Mouse (Mus musculus) MEL (cell line): ENCODE results near the gene Plcb3. TPM values are rescaled to one million over a fixed set of nuclear protein-coding genes. Genes with fewer than 3 reads are reported as not detected.

Experiments used
- DNase-seq: peaks from one replicate; pipeline ENCODE4 v3.0.0; 2011; ENCODE audit warnings: low read depth, low spot score
- H3K27ac ChIP-seq: 2 replicates; pipeline ENCODE4 v1.5.1; 2012; ENCODE audit warnings: low read depth, mild to moderate bottlenecking, control low read depth, low read length, moderate library complexity; ENCODE audit not compliant: control insufficient read depth
- H3K27me3 ChIP-seq, 2 experiments: fragments of 150-350 bp in 1 of 2; sonication (generic) in 1 of 2; 2 replicates each; pipeline ENCODE4 v1.6.1; 2012; ENCODE audit warnings: low read length in 2 of 2, mild to moderate bottlenecking in 2 of 2, improper control_type of control experiment in 1 of 2, moderate library complexity in 1 of 2; ENCODE audit not compliant: insufficient read depth in 2 of 2, control insufficient read depth in 1 of 2
- H3K36me3 ChIP-seq, 2 experiments: 2 replicates each; pipeline ENCODE4 v1.6.1; 2012 to 2014; ENCODE audit warnings: low read length in 2 of 2, improper control_type of control experiment in 1 of 2, inconsistent platforms in 1 of 2, mild to moderate bottlenecking in 1 of 2; ENCODE audit not compliant: insufficient read depth in 2 of 2, control insufficient read depth in 1 of 2
- H3K4me1 ChIP-seq, 2 experiments: fragments of 150-350 bp in 1 of 2; sonication (generic) in 1 of 2; 2 replicates each; pipeline ENCODE4 v1.6.1; 2012; ENCODE audit warnings: low read length in 2 of 2, improper control_type of control experiment in 1 of 2, mild to moderate bottlenecking in 1 of 2; ENCODE audit not compliant: insufficient read depth in 2 of 2, control insufficient read depth in 1 of 2
- H3K4me3 ChIP-seq, 2 experiments: fragments of 150-350 bp in 1 of 2; sonication (generic) in 1 of 2; 2 replicates each; pipeline ENCODE4 v1.5.1; 2012; ENCODE audit warnings: low read depth in 2 of 2, low read length in 2 of 2, mild to moderate bottlenecking in 2 of 2, moderate library complexity in 2 of 2, control low read depth in 1 of 2, improper control_type of control experiment in 1 of 2; ENCODE audit not compliant: control insufficient read depth in 1 of 2, insufficient read depth in 1 of 2
- H3K79me2 ChIP-seq: 2 replicates; pipeline ENCODE4 v1.6.1; 2012; ENCODE audit warnings: mild to moderate bottlenecking, low read length, moderate library complexity; ENCODE audit not compliant: control insufficient read depth, poor library complexity, insufficient read depth
- H3K9ac ChIP-seq: 2 replicates; pipeline ENCODE4 v1.6.1; 2012; ENCODE audit warnings: low read depth, mild to moderate bottlenecking, control low read depth, low read length, moderate library complexity; ENCODE audit not compliant: control insufficient read depth, poor library complexity, severe bottlenecking
- H3K9me3 ChIP-seq: fragments of 150-350 bp; sonication (generic); replicated peaks from 2 replicates; pipeline ENCODE4 v1.6.1; 2012; ENCODE audit warnings: mild to moderate bottlenecking, low read length, improper control_type of control experiment, moderate library complexity; ENCODE audit not compliant: insufficient read depth
- BHLHE40 ChIP-seq: IDR thresholded peaks from 2 replicates; pipeline ENCODE4 v1.6.1; 2012; ENCODE audit warnings: low read depth, mild to moderate bottlenecking, inconsistent platforms, low read length, improper control_type of control experiment, borderline replicate concordance
- CHD1 ChIP-seq: IDR thresholded peaks from 2 replicates; pipeline ENCODE4 v1.6.1; 2012; ENCODE audit warnings: low read depth, mild to moderate bottlenecking, inconsistent platforms, low read length, improper control_type of control experiment
- CHD2 ChIP-seq: IDR thresholded peaks from 2 replicates; pipeline ENCODE4 v1.6.1; 2011; ENCODE audit warnings: low read length, improper control_type of control experiment
- ELF1 ChIP-seq: IDR thresholded peaks from 2 replicates; pipeline ENCODE4 v1.6.1; 2014; ENCODE audit warnings: low read depth, mild to moderate bottlenecking, inconsistent platforms, low read length, improper control_type of control experiment, moderate library complexity
- EP300 ChIP-seq, 2 experiments: IDR thresholded peaks; 2 replicates each; pipeline ENCODE4 v1.6.1; 2011; ENCODE audit warnings: improper control_type of control experiment in 2 of 2, low read length in 2 of 2, low read depth in 1 of 2, mild to moderate bottlenecking in 1 of 2
- ETS1 ChIP-seq: IDR thresholded peaks from 2 replicates; pipeline ENCODE4 v1.6.1; 2012; ENCODE audit warnings: low read depth, mild to moderate bottlenecking, inconsistent platforms, low read length, improper control_type of control experiment, moderate library complexity
- GABPA ChIP-seq: IDR thresholded peaks from 2 replicates; pipeline ENCODE4 v1.6.1; 2012; ENCODE audit warnings: low read depth, mild to moderate bottlenecking, inconsistent platforms, low read length, improper control_type of control experiment, moderate library complexity
- HCFC1 ChIP-seq: IDR thresholded peaks from 2 replicates; pipeline ENCODE4 v1.6.1; 2012; ENCODE audit warnings: low read depth, mild to moderate bottlenecking, inconsistent platforms, low read length, improper control_type of control experiment, moderate library complexity
- JUND ChIP-seq: IDR thresholded peaks from 2 replicates; pipeline ENCODE4 v1.6.1; 2011; ENCODE audit warnings: low read depth, mild to moderate bottlenecking, improper control_type of control experiment, low read length
- MAZ ChIP-seq: IDR thresholded peaks from 2 replicates; pipeline ENCODE4 v1.6.1; 2012; ENCODE audit warnings: low read depth, mild to moderate bottlenecking, inconsistent platforms, low read length, improper control_type of control experiment
- MXI1 ChIP-seq: IDR thresholded peaks from 2 replicates; pipeline ENCODE4 v1.6.1; 2011; ENCODE audit warnings: mild to moderate bottlenecking, low read depth, low read length, improper control_type of control experiment
- NELFE ChIP-seq: IDR thresholded peaks from 2 replicates; pipeline ENCODE4 v1.6.1; 2011; ENCODE audit warnings: low read depth, low read length, improper control_type of control experiment
- POLR2A ChIP-seq, 2 experiments: IDR thresholded peaks; 2 replicates each; pipeline ENCODE4 v1.6.1; 2011 to 2012; ENCODE audit warnings: low read length in 2 of 2, mild to moderate bottlenecking in 2 of 2, control low read depth in 1 of 2, improper control_type of control experiment in 1 of 2, low read depth in 1 of 2, moderate library complexity in 1 of 2; ENCODE audit not compliant: control insufficient read depth in 1 of 2, insufficient read depth in 1 of 2, poor library complexity in 1 of 2
- POLR2AphosphoS2 ChIP-seq: IDR thresholded peaks from 2 replicates; pipeline ENCODE4 v1.6.1; 2011; ENCODE audit warnings: low read length, improper control_type of control experiment
- RCOR1 ChIP-seq: IDR thresholded peaks from 2 replicates; pipeline ENCODE4 v1.6.1; 2012; ENCODE audit warnings: low read depth, mild to moderate bottlenecking, inconsistent platforms, low read length, improper control_type of control experiment
- SIN3A ChIP-seq: IDR thresholded peaks from 2 replicates; pipeline ENCODE4 v1.6.1; 2012; ENCODE audit warnings: low read length, improper control_type of control experiment, inconsistent platforms
- TCF12 ChIP-seq: IDR thresholded peaks from 2 replicates; pipeline ENCODE4 v1.6.1; 2014; ENCODE audit warnings: low read depth, mild to moderate bottlenecking, inconsistent platforms, low read length, improper control_type of control experiment, moderate library complexity
- USF2 ChIP-seq, 2 experiments: IDR thresholded peaks; 2 replicates each; pipeline ENCODE4 v1.6.1; 2011 to 2012; ENCODE audit warnings: improper control_type of control experiment in 2 of 2, low read length in 2 of 2, borderline replicate concordance in 1 of 2, inconsistent platforms in 1 of 2, low read depth in 1 of 2, mild to moderate bottlenecking in 1 of 2; ENCODE audit not compliant: insufficient read depth in 1 of 2
- ZC3H11A ChIP-seq: IDR thresholded peaks from 2 replicates; pipeline ENCODE4 v1.6.1; 2012; ENCODE audit warnings: low read depth, mild to moderate bottlenecking, inconsistent platforms, low read length, improper control_type of control experiment
- ZKSCAN1 ChIP-seq: IDR thresholded peaks from 2 replicates; pipeline ENCODE4 v1.6.1; 2012; ENCODE audit warnings: low read depth, mild to moderate bottlenecking, inconsistent platforms, low read length, improper control_type of control experiment, moderate library complexity
- ZMIZ1 ChIP-seq: IDR thresholded peaks from 2 replicates; pipeline ENCODE4 v1.6.1; 2012; ENCODE audit warnings: low read depth, mild to moderate bottlenecking, inconsistent platforms, low read length, improper control_type of control experiment, moderate library complexity
- polyA plus RNA-seq, 2 experiments: library from polyadenylated mRNA; stranded (reverse) in 1 of 2; unstranded in 1 of 2; fragments of >175 nt in 1 of 2; fragments of >200 nt in 1 of 2; gene quantifications; 2 replicates each; pipeline versions ENCODE4 v1.2.1 to v1.2.4; 2012; ENCODE audit warnings: low replicate concordance in 2 of 2, low read depth in 1 of 2; ENCODE audit not compliant: insufficient read length in 2 of 2, insufficient read depth in 1 of 2, missing spikeins in 1 of 2
- total RNA-seq: library from RNA; depleted of rRNA; stranded (reverse); fragments of 300-350 nt; gene quantifications from 2 replicates; pipeline ENCODE4 v1.2.3, GENCODE M21; 2012

The Plcb3 gene
- total and polyA plus RNA-seq, 3 experiments = 12.6 to 30.8 TPM; not detected in 1

DNA sequence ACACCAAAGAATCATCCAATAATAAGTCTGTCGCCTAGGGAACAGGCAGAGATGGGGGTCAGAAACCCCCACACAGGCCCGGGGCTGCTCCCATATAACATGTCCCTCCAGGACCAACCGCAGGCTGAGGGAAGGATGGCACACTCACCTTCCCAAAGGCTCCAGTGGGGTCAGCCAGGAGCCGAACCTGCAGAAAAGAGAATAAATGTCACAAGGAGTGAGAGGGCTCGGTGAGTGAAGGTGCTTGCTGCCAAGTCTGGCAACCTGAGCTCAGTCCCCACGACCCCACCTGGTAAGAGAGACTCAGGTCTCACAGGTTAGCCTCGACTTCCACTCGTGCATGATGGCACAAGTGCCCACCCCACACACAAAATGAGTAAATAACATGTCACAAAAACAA is 69.2 kb downstream of the Plcb3 start:
- no peak overlapping the region for H3K4me3 ChIP-seq
- H3K27me3 ChIP-seq = no peaks in the 10 kb centered on the region
- no peak for DNase-seq
- H3K9ac ChIP-seq = no peak overlapping the region
- no peak for TF ChIP-seq HCFC1
- no peak for TF ChIP-seq GABPA
- TF ChIP-seq CHD2 = no peak
- TF ChIP-seq ELF1 = no peak
- TF ChIP-seq ZMIZ1 = no peak
- TF ChIP-seq SIN3A = no peak
- TF ChIP-seq ETS1 = no peak
- TF ChIP-seq, all 39 proteins: peak for 0
- Histone ChIP-seq H3K27ac (no peak overlapping the region), H3K79me2 (peaks cover 30% of the 10 kb centered on the region), H3K36me3 (peaks cover 0 to 10% of the 10 kb centered on the region in 2 experiments), H3K9me3 (no peaks in the 10 kb centered on the region), H3K4me1 (peaks cover 0 to 8% of the 10 kb centered on the region in 2 experiments; a peak in 2 of 4 replicates)

GRCm38 (mm10) chr19:6906199-6906598 is 70.1 kb downstream of the Plcb3 start:
- Histone ChIP-seq H3K27me3 (no peaks in the 10 kb centered on the region), H3K36me3 (peaks cover 0 to 8% of the 10 kb centered on the region in 2 experiments; a peak in 3 of 4 replicates), H3K4me1 (peaks cover 0 to 8% of the 10 kb centered on the region in 2 experiments; a peak in 2 of 4 replicates), H3K27ac (no peak overlapping the region)
- DNase-seq = no peak
- TF ChIP-seq USF2 (IDR thresholded peaks at IDR 0.05; ENCODE audit: borderline replicate concordance in 1 of 2, insufficient read depth in 1 of 2, low read depth in 1 of 2, low read length in 2 of 2) = no peak
- TF ChIP-seq EP300 (IDR thresholded peaks at IDR 0.05; ENCODE audit: low read depth in 1 of 2, low read length in 2 of 2) = no peak
- no peak for TF ChIP-seq ZMIZ1
- TF ChIP-seq ETS1 = no peak
- no peak for TF ChIP-seq TCF12
- TF ChIP-seq ZC3H11A = no peak
- TF ChIP-seq MAZ = no peak
- TF ChIP-seq NELFE = no peak
- no peak for TF ChIP-seq HCFC1
- TF ChIP-seq ZKSCAN1 = no peak
- TF ChIP-seq GABPA = no peak
- no peak for TF ChIP-seq POLR2A (IDR thresholded peaks at IDR 0.05; ENCODE audit: control insufficient read depth in 1 of 2, insufficient read depth in 1 of 2, low read depth in 1 of 2, low read length in 2 of 2, poor library complexity in 1 of 2)
- TF ChIP-seq JUND = no peak
- no peak for TF ChIP-seq MXI1
- TF ChIP-seq RCOR1 = no peak
- no peak for TF ChIP-seq CHD2
- TF ChIP-seq POLR2AphosphoS2 = no peak
- TF ChIP-seq CHD1 = no peak
- no peak for TF ChIP-seq BHLHE40
- TF ChIP-seq, all 39 proteins: peak for 0
- Histone ChIP-seq H3K9ac (no peak overlapping the region), H3K79me2 (peaks cover 25% of the 10 kb centered on the region), H3K9me3 (no peaks in the 10 kb centered on the region), H3K4me3 (no peak overlapping the region)
